Comparison of ENCODE assay signal across 9 mouse cellular contexts in the genomic region with DNA sequence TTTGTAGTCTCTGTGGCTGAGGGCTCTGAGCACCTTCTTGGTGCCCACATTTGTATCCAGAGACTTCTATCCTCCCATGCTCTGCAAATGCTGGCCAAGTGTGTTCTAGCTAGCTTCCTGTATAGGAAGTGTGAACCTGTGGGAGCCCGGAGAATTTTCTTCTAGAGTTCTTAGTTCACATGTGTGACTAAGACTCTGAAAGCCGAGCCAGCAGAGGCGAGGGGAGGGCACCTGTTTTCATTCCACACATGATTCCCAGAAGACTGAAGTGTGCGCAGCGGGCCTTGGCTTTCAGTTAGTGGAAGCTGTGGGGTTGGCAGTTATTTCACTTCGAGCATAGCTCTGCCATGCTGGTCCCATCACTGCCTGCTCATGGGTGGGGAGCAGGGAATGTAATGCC. TPM values are rescaled to one million over a fixed set of nuclear protein-coding genes. Genes with fewer than 3 reads are reported as not detected.
DNase-seq lines count a peak whose midpoint lies in the region; ATAC-seq lines count a peak whose summit lies in the region.
"Had no signal": no experiment of that assay in that cellular context is flagged by ENCODE, and none has a peak within 500 bp of the region (broad histone marks: within the 10 kb centered on the region; RNA-seq: fewer than 3 reads in every experiment).

No protein-coding gene starts in this region.

- no peak overlapping the region for H3K4me2 ChIP-seq in embryonic facial prominence, embryonic 11.5 days (ENCODE audit: low read depth, low read length)
- H3K4me2 ChIP-seq in hindbrain, embryonic 15.5 days: peak overlapping the region; percentile 72
- H3K4me2 ChIP-seq in neural tube, embryonic 12.5 days (replicated peaks): peak overlapping the region; percentile 59

- no peaks in the 10 kb centered on the region for H3K27me3 ChIP-seq in embryonic facial prominence, embryonic 11.5 days (ENCODE audit: control insufficient read depth, insufficient read depth, low read length)
- H3K27me3 ChIP-seq in hindbrain, embryonic 15.5 days: no peaks in the 10 kb centered on the region
- H3K27me3 ChIP-seq in neural tube, embryonic 12.5 days (replicated peaks): no peaks in the 10 kb centered on the region

- H3K4me3 ChIP-seq in embryonic facial prominence, embryonic 11.5 days (ENCODE audit: low read depth, low read length): no peak overlapping the region
- peak overlapping the region; percentile 79 for H3K4me3 ChIP-seq in hindbrain, embryonic 15.5 days
- peak overlapping the region; percentile 71 for H3K4me3 ChIP-seq in neural tube, embryonic 12.5 days

- no peaks in the 10 kb centered on the region for H3K36me3 ChIP-seq in embryonic facial prominence, embryonic 11.5 days (replicated peaks; ENCODE audit: control insufficient read depth, insufficient read depth, low read depth, low read length)
- H3K36me3 ChIP-seq in hindbrain, embryonic 15.5 days: peaks cover 8% of the 10 kb centered on the region
- H3K36me3 ChIP-seq in neural tube, embryonic 12.5 days: peaks cover 19% of the 10 kb centered on the region

- peak; percentile 33 for ATAC-seq in frontal cortex, adult (ENCODE audit: low TSS enrichment)
- no peak for ATAC-seq in embryonic facial prominence, embryonic 11.5 days (replicated peaks; ENCODE audit: insufficient number of reproducible peaks, low FRiP score, low TSS enrichment, low read depth)
- ATAC-seq in hindbrain, embryonic 15.5 days (ENCODE audit: low FRiP score, low read depth): no peak
- no peak for ATAC-seq in neural tube, embryonic 12.5 days (ENCODE audit: low FRiP score, low read depth)
- no peak for ATAC-seq in activated CD4-positive, CD25-positive, alpha-beta regulatory T cell, adult 4 months

- 62% methylated on average over 6 of the region's 6 CpGs for WGBS in embryonic facial prominence, embryonic 11.5 days
- 31% methylated on average over 6 of the region's 6 CpGs for WGBS in hindbrain, embryonic 15.5 days
- 75% methylated on average over 6 of the region's 6 CpGs for WGBS in neural tube, embryonic 12.5 days

- H3K4me1 ChIP-seq in embryonic facial prominence, embryonic 11.5 days (ENCODE audit: control insufficient read depth, insufficient read depth, low read length): no peaks in the 10 kb centered on the region
- H3K4me1 ChIP-seq in hindbrain, embryonic 15.5 days (replicated peaks): peaks cover 58% of the 10 kb centered on the region
- peaks cover 20% of the 10 kb centered on the region for H3K4me1 ChIP-seq in neural tube, embryonic 12.5 days

- no peak overlapping the region for H3K9ac ChIP-seq in embryonic facial prominence, embryonic 11.5 days (replicated peaks; ENCODE audit: low read length)
- peak overlapping the region; percentile 98 for H3K9ac ChIP-seq in hindbrain, embryonic 15.5 days
- H3K9ac ChIP-seq in neural tube, embryonic 12.5 days: peak overlapping the region; percentile 91

- no peak for DNase-seq in frontal cortex, postnatal 10 days (ENCODE audit: low spot score in 2 of 2)
- DNase-seq in embryonic facial prominence, embryonic 11.5 days (ENCODE audit: low spot score): peak; percentile 14
- no peak for DNase-seq in ovary, postnatal 36 days (ENCODE audit: low spot score)
- no peak for DNase-seq in layer of hippocampus, adult 11-12 months (ENCODE audit: low spot score)
- DNase-seq: lung, postnatal 36 days had no signal

- no peaks in the 10 kb centered on the region for H3K9me3 ChIP-seq in embryonic facial prominence, embryonic 11.5 days (replicated peaks; ENCODE audit: control insufficient read depth, low read length)
- H3K9me3 ChIP-seq in hindbrain, embryonic 15.5 days: no peaks in the 10 kb centered on the region
- H3K9me3 ChIP-seq in neural tube, embryonic 12.5 days: no peaks in the 10 kb centered on the region

- no peak overlapping the region for H3K27ac ChIP-seq in embryonic facial prominence, embryonic 11.5 days (replicated peaks; ENCODE audit: low read depth, low read length)
- H3K27ac ChIP-seq in hindbrain, embryonic 15.5 days (replicated peaks): peak overlapping the region; percentile 98; the same call in 1 of the 2 replicates
- no peak overlapping the region for H3K27ac ChIP-seq in neural tube, embryonic 12.5 days

RNA-seq across cellular contexts. Expression of a gene that starts 1.9 kb away (rescaled TPM):
- polyA plus RNA-seq in embryonic facial prominence, embryonic 11.5 days (2014; fragmentation: Nextera tagmentation; extraction: Ambion mirVana): 32.9 and 37.8 TPM in 2 replicates
- polyA plus RNA-seq in hindbrain, embryonic 15.5 days (2015; fragmentation: Nextera tagmentation; extraction: Ambion mirVana): 246 and 266 TPM in 2 replicates
- 171 and 184 TPM in 2 replicates for polyA plus RNA-seq in neural tube, embryonic 12.5 days (2016; fragmentation: Nextera tagmentation; extraction: Ambion mirVana)
- polyA plus RNA-seq in activated CD4-positive, CD25-positive, alpha-beta regulatory T cell, adult 4 months (2017; shearing (Covaris generic)): under 1 TPM; 0.12 to 0.87 TPM

Comparison
In these comparisons a context has a peak if more than half of its experiments do, and no peak if none do; other contexts are left out.
1. RNA of a gene that starts 1.9 kb away (polyA plus RNA-seq): 246 to 266 TPM in hindbrain, embryonic 15.5 days, 171 to 184 TPM in neural tube, embryonic 12.5 days and 32.9 to 37.8 TPM in embryonic facial prominence, embryonic 11.5 days; 0.12 to 0.87 TPM in activated CD4-positive, CD25-positive, alpha-beta regulatory T cell, adult 4 months; every median in the first group is over 10 times any median in the second.